Mouse (Mus musculus) thymus, adult 2 months (tissue): Measurements from ENCODE around the gene Ubl4b. TPM values are rescaled to one million over a fixed set of nuclear protein-coding genes. Genes with fewer than 3 reads are reported as not detected.

Experiments
- DNase-seq: peaks from one replicate; pipeline ENCODE4 v3.0.0; 2021
- H3K27ac ChIP-seq: fragments of 200-500 bp; 2 replicates; pipeline ENCODE4 v1.5.1; 2012; ENCODE audit warnings: low read length, control low read depth; ENCODE audit not compliant: control insufficient read depth, insufficient read depth
- H3K27me3 ChIP-seq: fragments of 200-500 bp; 2 replicates; pipeline ENCODE4 v1.6.1; 2012; ENCODE audit warnings: mild to moderate bottlenecking, low read length, moderate library complexity, mixed read lengths; ENCODE audit not compliant: control insufficient read depth, insufficient read depth
- H3K36me3 ChIP-seq: fragments of 200-500 bp; 2 replicates; pipeline ENCODE4 v1.6.1; 2012; ENCODE audit warnings: mild to moderate bottlenecking, low read length, moderate library complexity; ENCODE audit not compliant: control insufficient read depth, insufficient read depth
- H3K4me1 ChIP-seq: fragments of 200-500 bp; replicated peaks from 2 replicates; pipeline ENCODE4 v1.6.1; 2012; ENCODE audit warnings: low read length; ENCODE audit not compliant: control insufficient read depth, insufficient read depth
- H3K4me3 ChIP-seq: fragments of 200-500 bp; 2 replicates; pipeline ENCODE4 v1.5.1; 2012; ENCODE audit warnings: mild to moderate bottlenecking, low read length, control low read depth, moderate library complexity; ENCODE audit not compliant: control insufficient read depth, insufficient read depth
- CTCF ChIP-seq: fragments of 200-500 bp; IDR thresholded peaks from 2 replicates; pipeline ENCODE4 v1.5.1; 2012; ENCODE audit warnings: mild to moderate bottlenecking, control low read depth, low read length, moderate library complexity, borderline replicate concordance; ENCODE audit not compliant: control insufficient read depth, poor library complexity, insufficient read depth; ENCODE audit errors: extremely low read depth
- POLR2A ChIP-seq: fragments of 200-500 bp; IDR thresholded peaks from 2 replicates; pipeline ENCODE4 v1.6.1; 2012; ENCODE audit warnings: mild to moderate bottlenecking, low read length, control low read depth, moderate library complexity; ENCODE audit not compliant: control insufficient read depth, poor library complexity, insufficient read depth; ENCODE audit errors: extremely low read depth
- WGBS: fragments of 180-500 bp; shearing (Covaris S2); methylation state at CpG from one replicate; pipeline ENCODE4 v1.1.7; 2018; 5-methylcytosine and 5-hydroxymethylcytosine counted together
- polyA plus RNA-seq: library from polyadenylated mRNA; depleted of rRNA; stranded (reverse); fragments of >200 nt; gene quantifications from 2 replicates; pipeline ENCODE4 v1.2.3, GENCODE M21; 2012

Ubl4b gene
- polyA plus RNA-seq, 1 experiment = 0.07 TPM

DNA sequence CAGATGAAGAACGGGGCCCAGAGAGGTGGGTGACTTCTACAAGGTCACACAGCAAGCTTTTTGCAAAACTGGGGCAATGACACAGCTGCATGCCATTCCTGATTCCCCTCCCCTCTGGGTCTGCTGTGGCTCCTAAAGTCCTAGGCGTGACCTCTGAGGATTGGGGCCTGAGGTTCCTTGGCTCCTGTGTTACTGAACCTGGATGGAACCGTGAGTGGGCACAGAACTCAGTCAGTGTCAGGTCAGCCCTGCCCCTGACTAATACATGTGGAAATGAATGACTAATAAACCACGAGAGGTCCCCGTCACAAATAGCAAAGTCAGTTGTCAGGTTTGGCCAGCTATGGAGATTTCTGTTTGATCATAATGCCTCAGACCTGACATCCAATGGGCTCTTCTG, 25.7 kb downstream of the Ubl4b start:
- Histone ChIP-seq H3K4me1 (peaks cover 2% of the 10 kb centered on the region; the same call in 1 of the 2 replicates), H3K27me3 (no peaks in the 10 kb centered on the region), H3K27ac (no peak overlapping the region), H3K4me3 (no peak overlapping the region), H3K36me3 (no peaks in the 10 kb centered on the region)
- 85% methylated on average over 5 of the region's 5 CpGs for WGBS
- TF ChIP-seq CTCF = no peak
- TF ChIP-seq POLR2A = no peak
- no peak for DNase-seq

DNA sequence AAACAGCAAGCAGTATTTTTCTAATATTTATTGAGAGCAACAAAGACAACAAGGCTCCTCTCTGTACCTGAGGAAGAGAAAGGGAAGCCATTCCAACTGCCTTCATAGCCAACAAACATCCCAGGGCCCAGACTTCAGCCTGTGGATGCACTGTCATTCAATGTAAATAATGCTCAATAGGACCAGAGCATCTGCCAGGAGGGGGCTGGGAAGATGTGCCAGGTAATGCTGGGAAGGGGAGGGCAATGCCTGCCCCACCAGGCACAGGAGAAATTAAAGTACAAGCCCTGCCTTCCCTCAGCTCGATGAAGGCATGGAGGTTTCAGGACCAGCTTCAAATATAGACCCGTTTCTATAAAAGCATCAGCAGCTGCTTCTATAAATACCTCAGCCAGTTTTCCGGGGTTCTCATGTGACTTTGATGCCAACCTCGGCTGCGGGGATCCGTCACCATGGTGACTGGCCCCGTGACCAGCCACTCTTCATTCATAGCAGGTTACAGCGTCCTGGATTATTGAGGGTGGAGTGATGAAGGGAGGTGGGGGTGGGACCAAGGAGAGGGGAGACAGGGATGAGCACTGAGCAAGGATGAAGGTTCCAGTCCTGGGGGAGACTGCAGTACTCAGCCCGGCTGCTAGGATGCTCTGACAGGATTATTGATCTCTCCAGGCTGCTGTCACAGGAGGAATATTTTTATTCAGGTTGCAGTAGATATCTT, 26.3 kb downstream of the Ubl4b start:
- Histone ChIP-seq H3K36me3 (no peaks in the 10 kb centered on the region), H3K4me1 (peaks cover 2% of the 10 kb centered on the region; the same call in 1 of the 2 replicates), H3K27ac (no peak overlapping the region), H3K27me3 (no peaks in the 10 kb centered on the region), H3K4me3 (no peak overlapping the region)
- no peak for DNase-seq
- WGBS = 33% methylated on average over 9 of the region's 9 CpGs
- TF ChIP-seq POLR2A (no peak), CTCF (no peak)

DNA sequence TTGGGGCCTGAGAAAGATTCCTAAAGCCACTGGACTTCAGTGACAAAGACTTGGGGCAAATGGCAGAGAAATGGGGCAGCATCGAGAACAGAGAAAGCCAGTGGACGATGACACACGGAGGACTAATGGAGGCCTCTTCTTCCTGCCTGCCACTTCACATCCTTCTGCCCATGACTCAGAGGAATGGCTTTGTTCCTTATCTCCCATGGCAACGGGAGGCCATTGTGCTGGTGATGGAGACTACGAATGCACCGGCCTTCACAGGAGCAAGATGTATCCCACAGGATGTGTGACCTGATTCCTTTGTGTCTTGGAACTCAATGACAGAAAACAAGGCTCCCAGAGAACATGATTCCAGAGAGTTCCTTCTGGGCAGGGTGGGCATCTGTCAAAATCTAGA, 30.3 kb downstream of the Ubl4b start:
- TF ChIP-seq CTCF = no peak
- TF ChIP-seq POLR2A = no peak
- Histone ChIP-seq H3K36me3 (no peaks in the 10 kb centered on the region), H3K27ac (no peak overlapping the region), H3K4me3 (no peak overlapping the region), H3K4me1 (peaks cover 2% of the 10 kb centered on the region; the same call in 1 of the 2 replicates), H3K27me3 (0 out of 2 replicates have a peak, but pooled peaks cover 3% of the 10 kb centered on the region)
- DNase-seq = no peak
- 53% methylated on average over 6 of the region's 6 CpGs for WGBS

DNA sequence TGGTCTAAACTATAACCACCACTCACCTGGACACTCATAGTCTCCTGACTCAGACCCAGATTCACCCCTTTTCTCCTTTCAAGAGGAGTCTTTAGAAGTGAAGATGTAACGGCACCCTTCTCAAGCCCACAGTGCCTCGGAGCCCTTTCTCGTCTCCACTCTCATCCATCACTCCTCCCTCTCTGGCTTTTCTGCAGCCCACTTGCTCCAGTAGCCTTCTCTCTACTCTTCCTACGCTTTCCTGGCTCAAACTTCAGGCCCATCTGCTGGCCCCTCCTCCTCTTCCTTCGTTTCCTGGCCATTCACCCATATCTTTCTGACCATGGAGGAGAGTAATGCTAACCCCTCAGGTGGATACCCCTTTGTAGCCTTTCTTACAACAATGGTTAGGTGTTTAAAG, 33.9 kb downstream of the Ubl4b start:
- DNase-seq = no peak

DNA sequence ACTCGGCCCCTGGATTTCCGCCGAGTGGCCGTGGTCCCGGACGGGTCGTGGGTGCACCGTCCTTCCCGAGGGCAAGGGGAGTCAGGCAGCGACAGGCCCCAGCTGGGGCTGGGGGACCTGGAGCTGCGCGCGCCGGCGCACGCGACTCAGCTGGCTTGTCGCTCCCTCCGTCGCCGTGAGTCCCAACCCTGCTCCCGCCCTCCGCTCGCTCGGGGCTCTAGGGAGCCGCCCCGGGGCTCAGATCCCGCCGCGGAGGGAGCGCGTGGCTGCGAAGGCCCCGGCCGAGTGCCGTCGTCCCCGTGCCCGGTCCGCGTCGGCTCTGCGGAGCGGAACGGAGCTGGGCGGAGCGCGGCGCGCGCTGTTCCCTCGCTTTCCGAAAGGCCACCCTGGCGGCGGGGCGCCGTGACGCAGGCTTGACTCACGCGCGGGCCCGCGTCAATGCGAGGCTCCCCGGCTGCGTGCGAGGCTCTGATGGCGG, 37.2 kb downstream of the Ubl4b start, which contains the start of gene Slc6a17:
Gene Slc6a17 (minus strand): TSS at position 388 of the 478 bp plus-strand sequence.
- Histone ChIP-seq H3K27ac (no peak within 1 kb of the TSS), H3K27me3 (peaks cover 10% of the 10 kb centered on the region; the same call in 1 of the 2 replicates), H3K4me3 (no peak within 1 kb of the TSS), H3K4me1 (no peaks in the 10 kb centered on the region), H3K36me3 (no peaks in the 10 kb centered on the region)
- 1% methylated on average over 68 of the region's 68 CpGs for WGBS
- TF ChIP-seq POLR2A = no peak
- DNase-seq = no peak

More for the DNA sequence above, 33.9 kb downstream of the Ubl4b start:
- no peak for TF ChIP-seq CTCF
- no peak for TF ChIP-seq POLR2A
- 88% methylated on average over 5 of the region's 5 CpGs for WGBS
- H3K36me3 ChIP-seq = no peaks in the 10 kb centered on the region
- H3K4me1 ChIP-seq = no peaks in the 10 kb centered on the region
- no peak overlapping the region for H3K27ac ChIP-seq
- H3K27me3 ChIP-seq = peaks cover 10% of the 10 kb centered on the region; the same call in 1 of the 2 replicates
- no peak overlapping the region for H3K4me3 ChIP-seq

DNA sequence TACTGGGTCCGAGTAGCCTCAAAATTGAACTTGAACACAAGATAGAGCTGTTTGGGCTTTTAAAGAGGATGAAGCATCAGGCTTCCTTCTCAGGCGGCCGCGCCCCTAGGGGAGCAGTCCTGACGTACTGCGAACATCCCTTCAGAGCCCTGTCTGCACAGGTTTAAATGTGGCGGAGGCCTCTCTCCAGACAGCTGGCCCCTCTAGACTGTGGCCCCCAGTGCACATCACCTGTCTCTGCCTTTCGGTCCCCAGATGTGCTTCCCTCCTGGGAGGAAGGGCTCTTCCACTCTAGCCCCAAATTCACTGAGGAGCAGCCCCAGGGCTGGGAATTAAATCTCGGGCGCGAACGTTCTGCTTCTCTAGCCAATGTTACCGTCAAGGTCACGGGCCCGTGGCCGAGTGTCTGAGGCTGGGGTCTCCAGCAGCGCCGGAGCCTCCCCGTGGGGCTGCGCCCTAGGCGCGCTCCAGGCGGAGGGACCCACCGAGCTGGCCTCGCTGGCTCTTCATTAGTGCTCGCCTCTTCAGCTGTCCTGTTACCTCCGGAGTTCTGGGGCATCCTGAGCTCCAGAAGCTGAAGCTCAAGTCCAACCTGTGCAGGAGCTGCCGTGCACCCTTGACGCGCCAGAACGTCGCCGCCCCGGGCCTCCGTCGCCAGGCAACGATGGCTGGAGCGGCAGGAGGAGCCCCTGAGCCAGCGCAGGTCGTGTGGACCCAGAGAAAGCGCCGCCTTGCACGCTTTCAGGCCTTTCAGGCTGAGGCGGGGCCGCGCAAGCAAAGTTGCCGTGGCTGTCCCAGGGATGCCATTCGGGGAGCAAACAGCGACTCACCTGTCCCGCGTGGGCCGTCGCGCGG, 37.9 kb downstream of the Ubl4b start:
- Histone ChIP-seq H3K27me3 (peaks cover 10% of the 10 kb centered on the region; the same call in 1 of the 2 replicates), H3K4me3 (no peak overlapping the region), H3K36me3 (no peaks in the 10 kb centered on the region), H3K4me1 (no peaks in the 10 kb centered on the region), H3K27ac (no peak overlapping the region)
- TF ChIP-seq CTCF (no peak), POLR2A (no peak)
- WGBS = 16% methylated on average over 55 of the region's 55 CpGs
- DNase-seq = no peak

DNA sequence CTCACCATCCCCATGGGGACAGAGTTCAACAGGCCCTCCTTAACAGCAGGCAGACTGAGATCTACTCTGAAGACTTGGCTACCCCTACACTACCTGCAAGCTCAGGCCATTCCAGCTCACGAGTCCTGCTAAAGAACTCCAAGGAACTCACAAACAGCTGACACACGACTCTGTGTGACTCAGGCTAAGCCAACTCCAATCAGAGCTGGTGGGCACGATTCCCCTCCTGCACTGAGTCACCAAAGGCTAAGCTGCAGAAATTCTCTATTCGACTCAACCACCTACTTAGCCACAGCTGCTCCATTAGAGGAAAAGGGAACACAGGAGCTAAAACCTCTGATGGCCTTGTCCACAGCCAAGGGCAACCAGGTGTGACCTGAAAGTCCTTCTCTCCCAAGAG, 38.9 kb downstream of the Ubl4b start:
- Histone ChIP-seq H3K27ac (no peak overlapping the region), H3K4me1 (no peaks in the 10 kb centered on the region), H3K4me3 (no peak overlapping the region), H3K27me3 (peaks cover 10% of the 10 kb centered on the region; the same call in 1 of the 2 replicates), H3K36me3 (no peaks in the 10 kb centered on the region)
- WGBS = 71% methylated on average over 4 of the region's 4 CpGs
- no peak for DNase-seq
- TF ChIP-seq CTCF = no peak
- no peak for TF ChIP-seq POLR2A
